Mouse (Mus musculus): ENCODE measurements at regions not wholly inside any gene's neighbourhood (a gene's known extent, or its start where the extent isn't known, plus 50 kb on each side); places are given as distances from the start of the nearest gene placed in this dataset.

DNA sequence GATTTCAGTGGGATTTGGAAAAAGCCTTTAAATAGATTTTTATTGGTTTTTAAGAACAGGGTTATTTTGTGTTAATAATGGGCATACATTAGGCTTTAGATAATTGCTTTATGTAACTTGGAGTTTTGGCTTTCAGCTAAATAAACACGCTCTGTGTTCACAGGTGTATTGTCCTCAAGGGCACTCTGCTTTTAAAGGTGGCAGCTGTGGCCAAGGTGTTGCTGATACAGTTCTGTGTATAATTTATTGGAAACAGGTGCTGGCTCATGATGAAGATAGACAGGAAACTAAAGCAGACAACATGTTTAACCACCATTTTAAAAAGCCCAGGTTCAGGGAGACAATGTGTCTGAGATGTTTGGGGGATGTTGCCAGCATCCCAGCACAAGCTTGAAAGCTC lies 242.3 kb upstream of the Lrtm1 start:
- no peak for DNase-seq (ENCODE audit: low spot score)

DNA sequence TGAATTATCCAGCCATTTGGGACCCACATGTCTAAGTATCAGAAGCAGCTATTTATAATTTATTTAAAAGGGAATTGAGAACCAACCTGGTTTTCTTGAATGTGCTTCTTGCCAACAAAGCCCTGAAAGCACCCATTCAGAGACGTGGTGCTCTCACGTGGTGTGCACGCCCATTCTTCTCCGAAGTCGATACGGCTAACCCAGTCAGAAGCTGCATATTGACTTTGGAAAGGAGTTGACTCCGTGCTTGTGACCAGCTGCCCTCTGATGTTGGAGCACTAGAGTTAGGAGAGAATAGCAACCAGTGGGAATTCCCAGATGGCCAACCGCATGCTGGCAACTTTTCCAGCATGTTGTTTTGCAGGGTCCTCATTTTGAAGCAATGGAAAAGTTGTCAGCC lies 240.2 kb upstream of the Lrtm1 start:
- no peak for DNase-seq (ENCODE audit: low spot score)

GRCm38 (mm10) chr14:28781660-28782059 lies 236.3 kb upstream of the Lrtm1 start:
- no peak for DNase-seq (ENCODE audit: low spot score)

- no peak for DNase-seq (ENCODE audit: low spot score)
These were observed 233.8 kb upstream of the Lrtm1 start for GRCm38 (mm10) chr14:28784106-28784633.

DNA sequence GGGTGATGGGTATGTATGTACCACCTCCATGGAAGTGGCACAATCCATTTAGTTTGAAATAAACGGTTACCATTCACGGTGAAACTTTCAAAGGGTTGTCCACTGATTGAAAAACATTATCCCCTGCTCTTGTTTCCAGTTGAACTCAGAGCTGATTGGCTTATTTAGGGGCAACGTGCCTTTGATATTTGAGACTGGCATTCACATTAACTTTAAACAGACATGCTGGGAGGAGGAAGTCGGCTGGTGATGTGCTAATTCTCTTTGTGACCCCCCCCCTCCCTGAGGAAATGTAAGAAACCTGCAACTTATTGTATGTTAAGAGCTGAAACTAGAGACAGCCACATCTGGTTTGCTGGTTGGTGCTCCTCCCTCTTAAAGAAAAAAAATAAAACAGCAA lies 219.7 kb upstream of the Lrtm1 start:
- no peak for DNase-seq (ENCODE audit: low spot score)

DNA sequence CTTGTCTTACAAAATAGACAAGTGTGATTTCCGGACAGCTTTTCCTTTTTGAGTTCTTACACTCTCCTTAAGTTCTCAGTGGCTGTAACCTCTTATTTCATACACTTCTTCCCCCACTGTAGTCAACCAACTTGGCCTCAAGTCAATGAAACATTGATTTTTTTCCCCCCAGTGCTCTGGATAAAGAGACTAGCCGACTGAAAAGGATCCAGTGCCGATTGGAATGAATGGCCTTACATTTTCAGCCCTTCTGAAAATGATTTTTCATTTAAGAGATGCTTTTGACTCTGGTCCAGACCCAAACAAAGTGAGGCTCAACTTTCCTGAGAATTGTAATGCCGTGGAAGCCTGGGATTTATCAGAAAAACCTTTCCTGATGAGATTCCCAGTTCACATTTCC lies 216.3 kb upstream of the Lrtm1 start:
- no peak for DNase-seq (ENCODE audit: low spot score)

DNA sequence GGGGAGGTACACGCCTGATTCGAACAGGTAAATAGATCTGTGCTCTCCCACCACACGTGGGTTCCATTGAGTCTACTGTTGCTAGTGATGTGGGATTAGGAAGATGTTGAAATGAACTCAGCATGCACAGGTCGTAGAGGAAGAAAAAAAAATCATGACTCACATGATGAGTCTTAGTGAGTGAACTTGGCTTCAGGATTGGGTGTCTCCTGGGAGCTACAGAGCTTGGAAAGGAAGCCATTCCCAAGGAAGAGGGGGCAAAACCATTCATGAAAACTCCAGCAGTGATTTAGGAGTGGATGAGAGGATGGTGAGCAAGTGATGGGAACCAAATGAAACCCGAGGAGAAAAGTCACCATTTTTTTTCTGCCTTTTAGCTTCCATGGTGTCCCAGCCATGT lies 215.9 kb upstream of the Lrtm1 start:
- no peak for DNase-seq (ENCODE audit: low spot score)

DNA sequence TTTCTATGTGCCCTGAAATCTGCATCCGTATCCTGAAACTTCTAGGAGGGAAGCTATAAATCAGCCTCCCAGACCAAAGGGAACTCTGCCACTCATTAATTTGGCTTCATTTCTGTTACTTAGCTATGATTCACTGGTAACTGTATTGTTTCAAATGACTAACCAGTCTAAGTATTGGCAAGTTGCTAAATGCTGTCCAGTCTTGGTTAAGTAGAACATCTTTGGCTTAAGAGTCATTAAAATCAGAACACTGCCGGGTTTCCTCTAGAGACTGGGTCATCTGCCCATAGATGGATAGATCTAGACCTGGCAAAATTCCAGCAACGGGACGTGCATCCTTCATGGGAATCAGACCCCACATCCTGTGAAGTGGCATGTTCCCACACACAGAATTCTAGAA lies 209.9 kb upstream of the Lrtm1 start:
- no peak for DNase-seq (ENCODE audit: low spot score)

DNA sequence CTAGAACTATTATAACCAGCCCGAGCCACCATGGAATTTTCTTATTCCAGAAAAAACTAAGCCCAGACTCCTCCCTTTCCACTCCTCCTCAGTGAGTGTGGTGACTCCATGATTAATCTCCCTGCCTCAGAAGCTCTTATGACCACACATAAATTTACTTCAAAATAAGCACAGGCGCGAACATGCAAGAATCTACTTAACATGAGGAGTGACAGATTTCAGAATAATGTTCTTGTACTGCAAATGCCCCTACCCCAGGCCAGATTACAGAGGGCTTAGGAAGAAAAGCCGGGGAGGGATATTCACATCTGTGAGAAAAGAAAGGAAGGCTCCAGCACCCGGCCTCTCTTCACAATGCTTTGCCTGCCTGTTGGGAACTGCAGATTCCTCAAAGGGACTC lies 208.7 kb upstream of the Lrtm1 start:
- no peak for DNase-seq (ENCODE audit: low spot score)

DNA sequence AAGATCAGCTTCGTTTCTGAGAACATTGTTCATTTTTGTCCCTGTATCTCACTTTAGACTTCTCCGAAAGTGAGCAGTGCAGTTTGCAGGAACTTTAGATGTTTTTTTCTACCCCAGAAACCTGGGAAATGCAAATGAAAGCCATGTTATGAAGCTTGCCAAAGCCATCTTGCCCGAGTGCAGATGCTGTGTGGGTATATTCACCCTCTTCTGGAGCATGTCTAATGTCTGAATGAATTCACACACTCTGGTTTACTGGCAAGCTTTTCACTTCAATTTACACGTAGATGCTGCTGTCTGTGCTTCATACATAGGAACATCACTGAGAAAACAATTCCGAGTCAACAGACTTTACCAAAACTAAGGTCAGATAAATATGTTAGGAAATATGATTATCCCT lies 197.0 kb upstream of the Lrtm1 start:
- DNase-seq (ENCODE audit: low spot score): no peak

DNA sequence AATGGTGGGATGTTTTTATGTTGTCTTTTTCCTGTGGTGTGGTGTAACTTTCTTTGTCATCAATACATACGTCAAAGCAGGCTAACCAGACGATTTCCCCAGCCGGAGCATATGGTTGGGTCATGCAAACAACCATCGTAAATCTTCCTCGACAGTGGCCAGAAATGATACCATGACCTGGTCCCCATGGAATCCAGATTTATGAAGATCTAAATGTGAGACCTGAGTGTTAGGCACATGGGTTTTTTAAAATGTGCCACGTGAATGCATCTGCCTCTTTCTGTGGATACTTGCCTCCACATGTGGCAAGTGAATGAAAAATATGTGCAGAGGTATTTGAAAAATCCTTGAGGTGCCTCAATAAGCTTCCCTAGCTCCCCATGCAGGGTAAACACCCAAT lies 190.8 kb upstream of the Lrtm1 start:
- DNase-seq (ENCODE audit: low spot score): no peak

- no peak for DNase-seq (ENCODE audit: low spot score)
These were observed 180.9 kb upstream of the Lrtm1 start for GRCm38 (mm10) chr14:28837117-28837516.

DNA sequence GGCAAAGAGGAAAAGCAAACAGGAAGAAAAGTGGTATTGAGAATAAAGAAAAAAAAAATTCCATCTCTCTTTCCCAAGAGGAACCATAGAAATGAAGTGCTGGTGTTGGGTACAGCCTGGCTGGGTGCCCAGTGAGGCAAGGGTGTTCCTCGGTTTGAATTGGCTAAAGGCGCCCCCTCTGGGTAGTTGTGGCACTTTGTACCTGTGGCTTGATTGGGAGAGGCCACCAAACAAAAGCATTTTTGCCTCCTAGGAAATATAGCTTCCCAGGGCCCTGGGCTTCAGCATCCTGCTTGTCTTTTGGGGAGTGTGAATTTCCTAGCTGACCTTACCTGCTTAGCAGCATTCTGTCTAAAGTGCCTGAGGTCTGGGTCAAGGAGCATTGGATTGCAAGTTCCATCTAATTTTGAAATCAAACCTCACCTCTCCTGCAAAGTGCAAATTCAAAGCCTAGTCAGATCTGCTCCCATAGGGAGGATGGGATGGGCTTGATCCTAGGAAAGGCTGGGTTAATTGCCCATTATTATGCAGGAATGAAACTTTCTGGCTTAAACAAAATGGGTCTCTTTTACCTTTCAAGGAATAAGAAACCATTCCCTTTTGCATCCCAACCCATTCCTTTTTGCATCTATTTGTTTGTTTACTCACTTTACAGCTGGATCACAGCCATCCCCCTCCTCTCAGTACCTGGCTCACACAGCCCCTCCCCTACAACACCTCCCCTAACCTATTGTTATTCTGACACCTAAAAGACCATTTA lies 169.0 kb upstream of the Lrtm1 start:
- DNase-seq (ENCODE audit: low spot score): peak; percentile 34
